Mouse (Mus musculus) heart, embryonic 10.5 days (tissue): ENCODE data around the gene Olfr649. TPM values are rescaled to one million over a fixed set of nuclear protein-coding genes. Genes with fewer than 3 reads are reported as not detected.

Source experiments
- DNase-seq: peaks from one replicate; pipeline ENCODE4 v3.0.0-alpha.2; 2017; ENCODE audit warnings: low spot score
- H3K27ac ChIP-seq: fragments of 300-500 bp; sonication (generic); 2 replicates; pipeline ENCODE4 v1.5.1; 2016; ENCODE audit warnings: mild to moderate bottlenecking
- H3K27me3 ChIP-seq: fragments of 300-500 bp; sonication (generic); 2 replicates; pipeline ENCODE4 v1.6.1; 2016; ENCODE audit warnings: mild to moderate bottlenecking; ENCODE audit not compliant: poor library complexity, insufficient read depth, severe bottlenecking
- H3K36me3 ChIP-seq: fragments of 300-500 bp; sonication (generic); 2 replicates; pipeline ENCODE4 v1.6.1; 2016; ENCODE audit warnings: mild to moderate bottlenecking, moderate library complexity
- H3K4me1 ChIP-seq: fragments of 300-500 bp; sonication (generic); 2 replicates; pipeline ENCODE4 v1.6.1; 2016; ENCODE audit warnings: mild to moderate bottlenecking
- H3K4me3 ChIP-seq: fragments of 300-500 bp; sonication (generic); 2 replicates; pipeline ENCODE4 v1.5.1; 2016; ENCODE audit warnings: mild to moderate bottlenecking, moderate library complexity
- H3K9me3 ChIP-seq: fragments of 300-500 bp; sonication (generic); 2 replicates; pipeline ENCODE4 v1.6.1; 2016; ENCODE audit warnings: mild to moderate bottlenecking, moderate library complexity
- WGBS: fragments of 180-500 bp; shearing (Covaris S2); methylation state at CpG from one replicate; pipeline ENCODE4 v1.1.7; 2016; 5-methylcytosine and 5-hydroxymethylcytosine counted together
- polyA plus RNA-seq: library from polyadenylated mRNA; unstranded; fragments of >200 nt; fragmentation: Nextera tagmentation; extraction: Ambion mirVana; gene quantifications from 2 replicates; pipeline ENCODE4 v1.2.1, GENCODE M21; 2016

Olfr649 gene
- polyA plus RNA-seq, 1 experiment from 2014 or later: not detected

DNA sequence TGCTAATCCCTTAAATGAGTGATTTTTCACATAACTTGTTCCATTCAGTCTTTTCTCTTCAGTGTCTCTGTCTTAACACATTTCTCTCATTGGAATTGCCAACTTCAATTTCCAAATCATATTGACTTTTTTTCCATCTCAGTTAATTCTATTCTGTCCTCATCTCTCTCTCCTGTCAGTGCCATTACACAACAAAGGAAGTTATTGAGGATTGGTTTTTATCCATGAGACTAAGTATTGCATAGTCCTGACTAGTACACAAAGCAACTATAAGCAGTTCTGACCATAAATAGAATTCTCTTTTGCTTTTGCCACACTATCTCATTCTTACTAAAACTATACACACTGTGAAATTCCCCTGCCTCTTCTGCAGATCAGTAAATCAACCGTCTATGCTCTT, 16.7 kb downstream of the Olfr649 start:
- Histone ChIP-seq H3K4me1 (no peaks in the 10 kb centered on the region), H3K4me3 (no peak overlapping the region), H3K9me3 (no peaks in the 10 kb centered on the region), H3K36me3 (no peaks in the 10 kb centered on the region), H3K27ac (no peak overlapping the region), H3K27me3 (no peaks in the 10 kb centered on the region)
- no peak for DNase-seq
- 90% methylated on average over 1 of the region's 1 CpGs for whole genome bisulfite sequencing

DNA sequence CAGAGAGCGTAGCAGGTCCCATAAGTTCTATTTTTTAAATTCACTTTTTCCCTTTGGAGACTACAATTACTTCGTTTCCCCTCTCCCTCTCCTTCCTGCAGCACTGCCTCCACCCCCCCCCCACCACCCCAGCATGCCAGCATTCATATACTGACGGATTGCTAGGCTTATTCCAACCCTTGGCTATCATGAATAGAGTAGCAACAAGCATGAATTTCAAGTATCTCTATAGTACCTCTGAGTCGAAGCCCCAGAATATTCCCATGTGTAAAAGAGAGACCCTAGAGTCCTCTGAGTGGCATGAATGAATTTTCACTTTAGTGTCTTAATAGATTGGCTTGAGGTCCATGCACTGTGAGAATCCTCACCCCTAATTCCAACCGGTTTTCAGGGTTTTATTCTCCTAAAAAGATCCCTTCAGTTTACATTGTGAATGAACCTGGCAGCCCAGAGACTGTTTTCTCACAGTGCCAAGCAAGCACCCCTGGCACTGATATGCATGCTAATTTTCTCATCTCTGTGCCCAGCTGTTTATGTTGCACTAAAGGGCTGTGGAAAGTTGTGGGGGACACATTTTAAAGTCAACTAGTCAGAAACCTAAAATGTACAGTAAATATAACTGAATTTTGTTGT, 17.2 kb downstream of the Olfr649 start:
- H3K4me1 ChIP-seq: no peaks in the 10 kb centered on the region
- 63% methylated on average over 5 of the region's 5 CpGs for WGBS
- no peak for DNase-seq
- H3K27ac ChIP-seq: no peak overlapping the region
- no peak overlapping the region for H3K4me3 ChIP-seq
- H3K9me3 ChIP-seq: no peaks in the 10 kb centered on the region
- H3K27me3 ChIP-seq: no peaks in the 10 kb centered on the region
- no peaks in the 10 kb centered on the region for H3K36me3 ChIP-seq

DNA sequence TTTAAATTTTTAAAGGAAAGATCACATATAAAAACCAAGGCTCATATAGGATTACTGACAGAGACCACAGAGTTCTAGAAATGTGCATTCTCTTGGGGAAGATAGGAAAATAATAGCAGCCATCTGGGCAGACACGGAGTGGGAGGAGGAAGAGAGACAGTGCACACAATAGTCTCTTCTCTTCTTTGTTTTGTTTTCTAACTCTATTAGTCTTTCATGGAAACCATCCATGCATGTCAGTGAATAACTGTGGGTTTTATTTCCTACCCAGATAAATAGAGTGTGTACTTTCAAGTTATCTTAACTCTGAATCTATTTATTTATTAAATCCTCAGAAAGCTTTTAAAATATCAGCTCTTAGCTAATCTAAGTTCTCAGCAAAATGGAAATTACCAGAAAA, 20.7 kb downstream of the Olfr649 start:
- Histone ChIP-seq H3K27me3 (no peaks in the 10 kb centered on the region), H3K9me3 (no peaks in the 10 kb centered on the region), H3K36me3 (no peaks in the 10 kb centered on the region), H3K4me3 (no peak overlapping the region), H3K27ac (no peak overlapping the region), H3K4me1 (no peaks in the 10 kb centered on the region)
- WGBS: 70% methylated on average over 1 of the region's 1 CpGs
- no peak for DNase-seq

DNA sequence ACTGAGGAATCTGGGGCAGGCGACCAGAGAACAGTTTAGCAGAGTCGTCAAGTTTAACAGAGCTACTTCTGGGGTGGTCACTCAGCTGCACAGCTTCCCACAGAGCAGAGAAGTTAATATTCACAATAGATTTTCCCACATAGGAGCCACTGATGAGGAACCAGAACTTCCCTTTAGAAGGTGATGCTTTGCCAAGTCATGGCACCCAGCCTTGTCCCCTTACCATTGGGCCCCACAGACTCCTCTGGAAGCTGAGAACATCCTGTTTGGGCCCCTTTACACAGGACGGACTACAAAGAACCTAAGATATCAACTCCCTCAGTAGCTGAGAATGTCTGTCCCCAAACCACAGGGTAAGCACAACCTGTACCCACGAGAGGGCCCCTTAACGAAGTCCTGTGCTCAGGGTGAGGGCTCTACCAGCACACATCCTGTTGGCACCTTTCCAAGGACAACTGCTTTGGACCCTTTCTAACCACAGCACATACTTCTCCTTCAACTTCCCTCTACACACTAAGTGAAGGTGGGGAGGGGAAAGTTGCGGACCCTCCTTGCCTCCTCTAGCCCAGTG, 26.1 kb downstream of the Olfr649 start:
- Histone ChIP-seq H3K4me3 (no peak overlapping the region), H3K27me3 (no peaks in the 10 kb centered on the region), H3K4me1 (no peaks in the 10 kb centered on the region), H3K9me3 (no peaks in the 10 kb centered on the region), H3K36me3 (no peaks in the 10 kb centered on the region), H3K27ac (no peak overlapping the region)
- DNase-seq: no peak
- WGBS: 71% methylated on average over 6 of the region's 6 CpGs

DNA sequence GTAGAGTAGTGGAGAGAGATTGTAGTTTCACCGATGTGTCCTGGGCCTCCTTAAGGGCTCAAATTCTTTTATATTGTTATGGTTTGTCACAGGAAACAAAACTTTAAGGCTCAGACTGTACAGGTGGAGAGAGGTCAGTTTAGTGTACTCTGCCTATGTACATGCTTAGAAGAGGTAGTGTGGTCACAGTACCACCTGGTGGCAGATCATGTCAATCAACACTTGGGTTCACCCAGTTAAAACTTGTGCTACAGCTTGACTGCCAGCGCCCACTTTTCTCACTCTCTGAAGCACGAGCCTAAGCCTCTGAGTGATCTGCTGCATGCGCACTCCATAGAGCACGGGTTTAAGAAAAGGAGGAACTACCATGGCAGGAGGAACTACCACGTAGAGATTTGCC, 28.7 kb downstream of the Olfr649 start:
- no peaks in the 10 kb centered on the region for H3K9me3 ChIP-seq
- H3K27me3 ChIP-seq: no peaks in the 10 kb centered on the region
- no peaks in the 10 kb centered on the region for H3K36me3 ChIP-seq
- WGBS: 76% methylated on average over 6 of the region's 6 CpGs
- no peak for DNase-seq
- no peak overlapping the region for H3K4me3 ChIP-seq
- no peaks in the 10 kb centered on the region for H3K4me1 ChIP-seq
- H3K27ac ChIP-seq: no peak overlapping the region

DNA sequence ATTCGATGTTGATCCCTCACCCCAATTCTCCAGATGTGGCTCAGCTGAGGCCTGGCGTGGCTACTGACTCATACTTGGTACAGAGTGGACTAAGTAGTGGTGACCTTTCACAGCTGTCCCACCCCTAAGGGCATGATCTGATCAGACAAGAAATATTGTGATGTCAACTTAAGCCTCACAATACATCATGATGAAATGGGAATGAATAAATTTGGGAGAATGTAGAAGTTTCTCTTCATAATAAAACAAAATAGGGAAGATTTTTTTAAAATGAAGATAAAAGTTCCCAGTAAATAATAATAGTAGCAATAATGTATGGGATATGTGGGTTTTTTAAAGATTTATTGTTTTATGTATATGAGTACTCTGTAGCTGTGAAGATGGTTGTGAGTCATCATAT, 45.3 kb downstream of the Olfr649 start, which contains the start of gene Ubqlnl:
Ubqlnl (minus strand) TSS at position 101 of the 400 bp plus-strand sequence.
- WGBS: 89% methylated on average over 2 of the region's 2 CpGs
- no peaks in the 10 kb centered on the region for H3K4me1 ChIP-seq
- H3K27ac ChIP-seq: no peak within 1 kb of the TSS
- no peaks in the 10 kb centered on the region for H3K9me3 ChIP-seq
- no peak within 1 kb of the TSS for H3K4me3 ChIP-seq
- no peaks in the 10 kb centered on the region for H3K36me3 ChIP-seq
- DNase-seq: no peak
- no peaks in the 10 kb centered on the region for H3K27me3 ChIP-seq

DNA sequence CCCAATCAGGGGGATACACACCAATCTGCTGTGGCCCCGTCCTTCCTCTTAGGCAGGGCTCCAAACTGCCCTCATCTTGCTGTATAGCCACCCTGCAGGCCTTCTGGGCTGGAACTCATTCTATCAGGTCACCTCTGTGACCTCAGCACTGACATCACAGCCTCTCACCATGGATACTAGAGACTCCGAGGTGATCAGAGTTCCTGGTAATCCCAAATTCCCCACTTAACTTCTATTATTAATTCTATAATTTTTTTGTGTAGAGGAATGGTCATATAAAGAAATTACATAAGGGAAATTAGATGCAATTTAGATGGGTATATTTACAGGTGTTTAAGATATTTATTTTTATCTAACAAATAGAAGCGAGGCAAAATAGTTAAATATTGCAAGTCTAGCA, 52.6 kb downstream of the Olfr649 start, which contains the start of gene Ubqln3:
Ubqln3 (minus strand) TSS at position 101 of the 400 bp plus-strand sequence.
- no peak for DNase-seq
- Histone ChIP-seq H3K36me3 (no peaks in the 10 kb centered on the region), H3K27me3 (no peaks in the 10 kb centered on the region), H3K27ac (no peak within 1 kb of the TSS), H3K4me3 (no peak within 1 kb of the TSS), H3K9me3 (no peaks in the 10 kb centered on the region), H3K4me1 (no peaks in the 10 kb centered on the region)
- WGBS: 76% methylated on average over 3 of the region's 3 CpGs

Other genes with a start within 250 kb of the Olfr649 start
- not detected in 2 replicates for gene Olfr635, start 224.8 kb downstream of the Olfr649 start, polyA plus RNA-seq
- gene Olfr638, start 197.2 kb downstream of the Olfr649 start, polyA plus RNA-seq: not detected in 2 replicates
- not detected in 2 replicates for gene Olfr639, start 178.7 kb downstream of the Olfr649 start, polyA plus RNA-seq
- not detected in 2 replicates for gene Olfr640, start 170.4 kb downstream of the Olfr649 start, polyA plus RNA-seq
- gene Olfr641, start 160.5 kb downstream of the Olfr649 start, polyA plus RNA-seq: not detected in 2 replicates
- gene Olfr642, start 143.3 kb downstream of the Olfr649 start, polyA plus RNA-seq: not detected in 2 replicates
- not detected in 2 replicates for gene 4930516K23Rik, start 134.5 kb downstream of the Olfr649 start, polyA plus RNA-seq
- not detected in 2 replicates for gene Olfr644, start 124.1 kb downstream of the Olfr649 start, polyA plus RNA-seq
- not detected in 2 replicates for gene Olfr645, start 110.5 kb downstream of the Olfr649 start, polyA plus RNA-seq
- not detected in 2 replicates for gene Olfr646, start 91.1 kb downstream of the Olfr649 start, polyA plus RNA-seq
- gene Ubqln5, start 66.2 kb downstream of the Olfr649 start, polyA plus RNA-seq: not detected in 2 replicates
- not detected in 2 replicates for gene Olfr643, start 58.6 kb downstream of the Olfr649 start, polyA plus RNA-seq
- not detected in 2 replicates for gene Ubqln3, start 52.7 kb downstream of the Olfr649 start, polyA plus RNA-seq
- not detected in 2 replicates for gene Ubqlnl, start 45.4 kb downstream of the Olfr649 start, polyA plus RNA-seq
- not detected in 2 replicates for gene Olfm5, start 31.2 kb downstream of the Olfr649 start, polyA plus RNA-seq
- gene Olfr648, start 12.6 kb downstream of the Olfr649 start, polyA plus RNA-seq: 0.21 and 0.28 TPM in 2 replicates
- gene Trim6, start 22.8 kb upstream of the Olfr649 start, polyA plus RNA-seq: 9.8 and 12.3 TPM in 2 replicates
- gene Trim34a, start 48.5 kb upstream of the Olfr649 start, polyA plus RNA-seq: 1.6 and 1.7 TPM in 2 replicates
- 0.35 and 0.47 TPM in 2 replicates for gene Trim5, start 92.1 kb upstream of the Olfr649 start, polyA plus RNA-seq
- 4.8 and 6.9 TPM in 2 replicates for gene Trim12a, start 119.5 kb upstream of the Olfr649 start, polyA plus RNA-seq
- 0.09 TPM in 1 of 2 replicates, not detected in the other for gene Trim34b, start 133.5 kb upstream of the Olfr649 start, polyA plus RNA-seq
- gene Trim12c, start 157.4 kb upstream of the Olfr649 start, polyA plus RNA-seq: 1.2 and 1.6 TPM in 2 replicates
- not detected in 2 replicates for gene Trim30b, start 173.9 kb upstream of the Olfr649 start, polyA plus RNA-seq
- not detected in 2 replicates for gene Trim30c, start 204.9 kb upstream of the Olfr649 start, polyA plus RNA-seq